Mouse (Mus musculus): Measurements from ENCODE around the gene Cldn10.

GRCm38 (mm10) chr14:118839416-118839815 lies 51.7 kb downstream of the Cldn10 start:
- no peak for TF ChIP-seq POLR2A (IDR thresholded peaks at IDR 0.05; ENCODE audit: extremely low read depth, insufficient read depth, low read length)
- no peak for TF ChIP-seq CTCF (IDR thresholded peaks at IDR 0.05; ENCODE audit: extremely low read depth, insufficient read depth, low read length)

Data from cortical plate, adult 2 months (tissue).